Mouse (Mus musculus) gonadal fat pad, adult 2 months (tissue): ENCODE measurements at regions not wholly inside any gene's neighbourhood (a gene's known extent, or its start where the extent isn't known, plus 50 kb on each side); places are given as distances from the start of the nearest gene placed in this dataset.

Source experiments
- DNase-seq: peaks from one replicate; pipeline ENCODE4 v3.0.0-alpha.2; 2012; ENCODE audit warnings: low read depth

GRCm38 (mm10) chr5:43137777-43138176 lies 95.2 kb upstream of the Cpeb2 start:
- peak; percentile 60 for DNase-seq

GRCm38 (mm10) chr5:43138931-43139486 lies 94.0 kb upstream of the Cpeb2 start:
- DNase-seq: peak; percentile 87

- DNase-seq: peak; percentile 62
Observed at GRCm38 (mm10) chr5:43139813-43140212, 93.2 kb upstream of the Cpeb2 start.

GRCm38 (mm10) chr5:43145939-43146338 lies 87.0 kb upstream of the Cpeb2 start:
- no peak for DNase-seq

GRCm38 (mm10) chr5:43146928-43147327 lies 86.0 kb upstream of the Cpeb2 start:
- no peak for DNase-seq

GRCm38 (mm10) chr5:43148486-43148885 lies 84.5 kb upstream of the Cpeb2 start:
- peak; percentile 70 for DNase-seq

- no peak for DNase-seq
Observed at GRCm38 (mm10) chr5:43149559-43149958, 83.4 kb upstream of the Cpeb2 start.

- no peak for DNase-seq
Observed at GRCm38 (mm10) chr5:43151099-43151774, 81.7 kb upstream of the Cpeb2 start.

- no peak for DNase-seq
Observed at GRCm38 (mm10) chr5:43152119-43152611, 80.8 kb upstream of the Cpeb2 start.

- DNase-seq: no peak
Observed at GRCm38 (mm10) chr5:43152881-43153280, 80.1 kb upstream of the Cpeb2 start.

- no peak for DNase-seq
Observed at GRCm38 (mm10) chr5:43156771-43157170, 76.2 kb upstream of the Cpeb2 start.

- no peak for DNase-seq
Observed at GRCm38 (mm10) chr5:43160140-43160539, 72.8 kb upstream of the Cpeb2 start.

GRCm38 (mm10) chr5:43181475-43181874 lies 51.5 kb upstream of the Cpeb2 start:
- no peak for DNase-seq
